Mouse (Mus musculus): ENCODE data around the gene Abhd14b.

- no peak for TF ChIP-seq CTCF (conservative IDR thresholded peaks at IDR 0.05; ENCODE audit: insufficient read depth, insufficient read length, low read depth, low read length)
- TF ChIP-seq POLR2A (IDR thresholded peaks at IDR 0.05; ENCODE audit: low read depth, low read length) = no peak
These were observed 26.0 kb upstream of the Abhd14b start for GRCm38 (mm10) chr9:106421033-106421864.
